Mouse (Mus musculus): ENCODE data around the gene Runx3.

Gene Runx3

DNA sequence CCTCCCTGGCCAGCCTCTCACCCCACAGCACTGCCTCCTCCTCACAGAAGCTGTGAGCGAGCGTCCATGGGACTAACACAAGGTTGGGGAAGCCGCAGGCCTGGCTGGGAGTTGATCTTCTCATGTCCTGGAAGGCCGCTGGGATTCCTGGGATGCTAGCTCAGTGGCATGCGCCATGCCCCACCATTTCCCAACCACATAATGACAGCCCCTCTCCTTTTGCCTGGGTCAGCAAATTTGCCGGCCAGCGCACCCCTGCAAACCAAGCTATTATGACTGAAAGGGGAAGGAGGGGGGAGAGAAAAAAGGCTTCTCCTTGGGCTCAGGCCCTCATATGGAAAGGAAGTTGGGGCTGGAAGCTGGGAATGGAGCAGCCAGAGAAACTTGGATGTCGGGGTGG lies 6.8 kb upstream of the Runx3 start:
- in situ Hi-C loops (cut with MboI, MseI) = loop anchor here (25.0 kb wide), 1 partner anchor 974 kb away; no protein-coding TSS in a partner anchor

DNA sequence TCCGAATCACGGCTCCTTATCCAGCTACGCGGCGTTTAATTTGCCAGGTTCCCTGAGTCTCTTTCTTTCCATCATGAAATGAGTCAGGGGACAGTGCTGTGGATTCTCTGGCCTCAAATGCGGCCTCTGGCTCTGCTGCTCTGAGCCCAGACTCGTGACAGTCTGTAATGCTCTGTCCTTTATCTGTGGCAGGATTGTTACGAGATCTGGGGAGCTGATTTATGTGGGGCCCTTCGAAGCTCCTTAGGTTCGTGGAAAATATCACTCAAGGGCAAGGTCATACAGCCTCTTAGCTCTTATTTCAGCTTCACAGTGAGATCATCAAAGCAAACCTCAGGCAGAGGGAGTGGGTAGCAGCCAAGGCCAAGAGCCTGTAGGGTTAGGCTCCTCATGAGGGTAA lies 6.2 kb upstream of the Runx3 start:
- in situ Hi-C loops (cut with MboI, MseI) = loop anchor here (25.0 kb wide), 1 partner anchor 973 kb away; no protein-coding TSS in a partner anchor

DNA sequence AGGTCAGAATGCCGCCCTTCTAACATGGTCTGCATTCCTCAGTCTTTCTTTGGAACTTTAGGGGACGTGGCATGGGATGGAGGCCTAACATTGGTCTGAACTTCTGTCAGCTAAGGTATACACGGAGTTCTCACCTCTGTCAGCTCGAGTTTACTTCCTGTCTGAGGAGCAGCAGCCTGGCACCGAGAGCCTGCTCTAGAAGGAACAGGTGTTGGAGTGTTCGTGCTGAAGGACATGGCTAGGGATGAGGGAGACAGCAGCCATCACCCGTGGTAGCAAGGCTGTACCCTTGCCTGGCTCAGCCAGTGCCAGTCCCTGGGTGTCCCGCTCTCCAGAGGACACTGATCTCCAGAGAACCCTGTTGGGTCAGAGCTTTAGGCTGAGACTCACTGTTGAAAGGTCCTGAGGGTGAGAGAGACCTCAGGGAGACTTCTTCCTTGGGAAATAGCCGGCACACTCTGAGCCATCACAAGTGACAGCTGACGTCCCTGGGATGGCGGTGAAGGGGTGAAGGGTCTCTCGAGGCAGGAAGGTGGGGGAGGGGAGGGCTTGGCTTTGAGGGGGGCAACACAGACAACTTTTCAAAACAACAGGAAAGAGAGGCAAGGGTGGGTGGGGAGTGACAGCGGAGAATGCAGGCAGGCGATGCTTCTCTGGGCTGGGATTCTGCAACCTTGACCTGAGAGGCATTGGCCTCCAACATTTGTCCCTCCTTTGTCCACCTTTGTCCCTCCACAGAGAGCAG lies 4.9 kb upstream of the Runx3 start:
- in situ Hi-C loops (cut with MboI, MseI) = loop anchor here (5.0 to 25.0 kb wide), 2 partner anchors 38 to 972 kb away; no protein-coding TSS in a partner anchor

DNA sequence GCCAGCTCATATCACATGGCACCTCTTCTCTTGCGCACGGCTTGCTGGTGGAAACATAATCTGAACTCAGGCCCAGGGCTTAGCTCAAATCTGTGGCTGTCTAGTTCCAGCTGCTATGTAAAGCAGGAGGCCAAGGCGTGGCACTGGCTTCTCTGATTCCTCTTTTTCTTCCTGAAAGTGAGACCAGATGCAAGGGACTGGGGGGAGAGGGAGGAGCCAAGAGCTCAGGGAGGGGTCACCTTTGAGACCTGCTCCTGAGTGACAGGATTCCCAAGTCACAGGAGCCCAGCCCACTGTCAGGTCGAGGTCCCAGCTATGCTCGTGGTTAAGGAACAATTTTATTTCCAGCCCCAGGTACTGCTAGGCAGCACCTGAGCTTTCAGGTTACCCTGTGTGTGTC lies 4.1 kb upstream of the Runx3 start:
- in situ Hi-C loops (cut with MboI, MseI) = loop anchor here (5.0 to 25.0 kb wide), 2 partner anchors 39 to 971 kb away; no protein-coding TSS in a partner anchor

DNA sequence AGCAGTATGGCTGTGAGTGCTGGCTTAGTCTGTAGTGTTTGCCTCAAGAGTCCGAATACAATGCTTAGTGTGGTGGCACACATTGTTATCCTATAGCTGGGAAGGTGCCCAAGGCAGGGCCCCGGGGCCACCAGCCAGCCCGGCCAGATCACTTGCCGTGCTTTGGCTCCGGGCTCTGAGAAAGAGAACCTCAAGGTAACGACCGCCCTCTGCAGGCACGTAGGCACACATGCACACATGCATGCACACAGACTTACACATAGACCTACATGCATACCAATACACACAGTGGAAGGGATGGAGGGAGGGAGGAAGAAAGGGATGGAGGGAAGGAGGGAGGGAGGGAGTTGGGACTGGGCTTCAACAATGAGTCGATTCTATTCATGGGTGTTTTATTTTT lies 2.6 kb upstream of the Runx3 start:
- in situ Hi-C loops (cut with MboI, MseI) = loop anchor here (5.0 to 25.0 kb wide), 2 partner anchors 41 to 969 kb away; no protein-coding TSS in a partner anchor

DNA sequence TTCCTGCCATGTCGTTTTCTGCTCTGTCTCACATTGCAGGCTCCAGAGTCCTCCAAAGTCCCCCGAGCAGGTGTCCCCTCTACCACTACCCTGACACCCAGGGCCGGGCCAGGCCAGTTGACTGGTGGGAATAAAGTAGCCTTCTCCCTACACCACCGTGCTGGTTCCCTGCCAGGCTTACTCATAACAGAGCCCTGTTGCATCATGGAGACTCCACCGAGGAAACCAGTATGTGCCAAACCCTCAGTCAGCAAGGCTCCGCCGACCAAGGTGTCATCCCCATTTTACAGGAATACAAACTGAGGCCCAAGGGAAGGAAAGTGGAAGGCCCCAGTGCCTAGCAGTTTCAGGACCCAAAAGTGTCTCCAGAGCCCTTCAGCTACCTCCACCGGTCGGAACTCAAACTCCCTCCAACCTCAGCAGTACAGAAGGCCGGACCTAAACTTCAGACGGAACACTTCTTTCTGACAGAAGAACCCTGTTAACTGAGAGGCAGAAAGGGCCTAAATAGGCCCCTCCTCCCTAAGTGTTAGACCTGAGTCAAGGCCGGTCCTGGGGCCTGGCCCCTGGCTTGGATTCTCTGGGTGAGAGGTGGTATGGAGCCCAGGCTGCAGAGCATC lies 1.5 kb upstream of the Runx3 start:
- in situ Hi-C loops (cut with MboI, MseI) = loop anchor here (5.0 to 25.0 kb wide), 2 partner anchors 42 to 968 kb away; no protein-coding TSS in a partner anchor

DNA sequence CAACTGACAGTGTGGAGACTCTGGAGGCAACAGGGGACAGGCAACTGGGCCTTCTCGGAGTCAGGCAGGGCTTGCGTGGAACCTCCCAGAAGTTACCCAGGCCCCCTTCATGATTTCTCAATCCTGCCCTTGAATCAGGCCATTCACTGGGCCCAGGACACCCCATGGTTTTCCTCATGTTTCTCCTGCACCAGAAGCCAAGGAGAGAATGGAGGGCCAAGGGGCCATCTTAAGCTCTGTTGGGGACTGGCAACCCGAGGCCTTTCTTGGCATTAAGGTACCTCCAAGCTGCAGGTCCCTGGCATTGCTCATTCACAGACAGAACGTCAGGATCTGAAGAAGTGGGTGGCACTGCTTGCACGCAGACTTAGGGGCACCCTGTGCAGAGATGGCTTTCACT lies 3.3 kb downstream of the Runx3 start:
- in situ Hi-C loops (cut with MboI, MseI) = loop anchor here (25.0 kb wide), 1 partner anchor 964 kb away; no protein-coding TSS in a partner anchor

DNA sequence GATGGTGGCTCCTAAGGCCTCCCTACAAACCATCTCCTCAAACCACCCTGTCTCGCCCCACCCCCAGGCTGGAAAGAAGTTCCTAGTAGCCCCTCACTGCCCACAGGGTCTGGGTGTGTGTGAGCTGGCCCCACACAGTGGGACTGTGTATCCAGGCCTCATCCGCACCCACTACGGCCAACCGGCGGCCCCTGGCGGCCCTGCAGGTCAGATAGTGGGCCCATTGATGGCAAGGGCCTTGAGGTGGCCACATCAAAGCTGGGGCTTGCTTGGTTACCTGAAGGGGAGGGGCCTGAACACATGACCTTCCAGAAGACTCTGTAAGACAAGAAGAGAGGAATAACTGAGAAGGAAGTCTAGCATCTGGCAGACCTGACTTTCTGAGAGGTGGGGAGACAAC lies 4.3 kb downstream of the Runx3 start:
- in situ Hi-C loops (cut with MboI, MseI) = loop anchor here (25.0 kb wide), 1 partner anchor 963 kb away; no protein-coding TSS in a partner anchor

DNA sequence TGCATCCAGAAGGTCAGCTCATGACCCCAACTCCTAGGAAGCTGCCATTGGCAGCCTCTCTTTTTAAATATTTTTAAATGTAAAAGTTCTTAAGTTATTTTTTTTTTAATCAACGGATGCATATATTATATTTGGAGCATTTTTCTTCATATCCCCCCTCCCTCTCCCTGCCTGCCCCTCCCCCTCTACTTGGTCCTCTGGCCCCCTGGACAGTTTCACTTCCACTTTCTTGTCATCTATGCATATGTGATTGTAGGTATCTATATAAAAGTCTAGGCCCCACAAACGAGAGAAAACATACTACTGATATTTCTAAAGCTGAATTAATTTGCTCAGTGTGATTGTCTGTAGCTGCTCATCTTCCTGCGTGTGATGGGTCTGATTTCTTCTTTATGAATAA lies 4.7 kb downstream of the Runx3 start:
- in situ Hi-C loops (cut with MboI, MseI) = no loop called here

DNA sequence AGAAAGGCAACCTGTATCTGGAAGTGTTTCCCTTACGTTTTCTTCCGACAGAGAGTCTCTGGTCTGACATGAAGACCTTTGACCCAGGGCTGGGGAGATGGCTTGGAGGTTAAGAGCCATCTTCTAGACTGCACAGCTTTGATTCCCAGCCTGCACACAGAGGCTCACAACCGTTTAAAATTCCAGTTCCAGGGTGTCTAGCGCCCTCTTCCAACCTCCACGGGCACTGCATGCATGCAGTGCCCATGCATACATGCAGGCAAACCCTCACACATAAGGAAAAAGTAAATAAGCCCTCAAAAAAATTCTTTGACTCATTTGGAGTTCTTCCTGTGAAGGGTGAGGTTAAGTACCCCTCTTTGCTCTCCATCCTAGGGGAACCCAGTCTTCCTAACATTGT lies 5.9 kb downstream of the Runx3 start:
- in situ Hi-C loops (cut with MboI, MseI) = no loop called here

DNA sequence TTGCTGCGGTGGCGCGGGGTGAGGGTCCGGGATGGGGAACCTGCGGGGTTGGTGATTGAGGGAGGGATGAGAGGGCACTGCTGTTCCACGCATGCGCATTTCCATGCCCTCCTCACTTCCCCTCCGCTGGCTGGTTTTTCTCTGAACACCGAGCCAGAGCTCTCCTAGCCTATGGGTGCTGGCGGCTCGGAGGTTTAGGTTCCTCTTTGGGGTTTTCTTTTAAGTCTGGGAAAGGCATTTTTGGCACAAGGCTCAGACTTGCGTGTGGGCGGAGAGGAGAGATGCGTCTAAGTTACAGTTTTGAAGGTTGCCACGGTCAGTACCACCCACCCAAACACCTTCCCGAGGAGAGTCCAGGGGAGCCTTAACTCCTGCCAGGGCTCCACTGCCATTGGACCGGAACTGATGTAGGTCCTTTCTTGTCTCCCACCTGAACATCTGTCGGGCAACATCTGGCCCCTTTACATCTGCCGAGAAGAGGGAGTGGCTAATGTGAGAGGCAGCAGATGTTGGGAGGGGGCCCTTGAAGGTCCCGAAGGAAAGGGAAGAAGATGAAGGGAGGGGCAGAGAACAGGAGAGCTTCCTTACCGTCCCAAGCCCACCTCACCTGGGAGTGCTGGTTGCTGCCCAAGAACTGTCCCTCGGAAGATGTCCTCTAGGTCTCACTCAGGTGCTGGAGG lies 8.5 kb downstream of the Runx3 start:
- in situ Hi-C loops (cut with MboI, MseI) = no loop called here

DNA sequence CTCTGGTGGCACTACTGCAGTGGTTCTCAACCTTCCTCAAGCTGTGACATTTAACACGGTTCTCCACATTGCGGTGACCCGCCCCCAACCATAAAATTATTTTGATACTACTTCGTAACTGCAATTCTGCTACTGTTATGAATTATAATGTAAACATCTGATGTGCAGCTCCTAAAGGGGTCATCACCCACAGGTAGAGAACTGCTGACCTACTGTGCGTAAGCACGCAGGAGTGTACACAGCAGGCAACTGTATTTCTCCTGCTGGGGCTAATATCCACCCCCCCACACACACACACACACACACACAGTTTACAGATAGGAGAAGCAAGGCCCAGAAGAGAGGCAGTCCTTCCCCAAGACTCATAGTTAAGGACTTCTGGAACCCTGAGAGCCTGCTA lies 9.7 kb downstream of the Runx3 start:
- in situ Hi-C loops (cut with MboI, MseI) = no loop called here

DNA sequence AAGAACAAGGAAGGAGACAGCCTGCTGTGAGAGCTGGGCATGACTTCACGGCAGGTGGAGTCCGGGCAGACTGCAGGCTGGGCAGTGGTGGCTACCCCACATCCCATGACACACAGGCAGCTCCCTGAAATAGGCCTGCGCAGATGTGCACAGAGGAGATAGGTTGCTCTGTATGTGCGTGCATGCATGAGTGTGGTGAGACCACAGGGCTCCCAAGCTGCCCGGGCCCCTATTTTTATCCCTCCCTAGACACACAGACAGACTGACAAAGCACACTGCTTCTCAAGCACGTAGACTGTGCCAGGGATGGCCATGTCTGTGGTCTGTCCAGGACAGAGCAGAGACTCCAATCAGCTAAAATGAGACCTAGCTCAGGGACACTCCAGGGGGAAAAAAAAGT lies 10.7 kb downstream of the Runx3 start:
- in situ Hi-C loops (cut with MboI, MseI) = no loop called here

DNA sequence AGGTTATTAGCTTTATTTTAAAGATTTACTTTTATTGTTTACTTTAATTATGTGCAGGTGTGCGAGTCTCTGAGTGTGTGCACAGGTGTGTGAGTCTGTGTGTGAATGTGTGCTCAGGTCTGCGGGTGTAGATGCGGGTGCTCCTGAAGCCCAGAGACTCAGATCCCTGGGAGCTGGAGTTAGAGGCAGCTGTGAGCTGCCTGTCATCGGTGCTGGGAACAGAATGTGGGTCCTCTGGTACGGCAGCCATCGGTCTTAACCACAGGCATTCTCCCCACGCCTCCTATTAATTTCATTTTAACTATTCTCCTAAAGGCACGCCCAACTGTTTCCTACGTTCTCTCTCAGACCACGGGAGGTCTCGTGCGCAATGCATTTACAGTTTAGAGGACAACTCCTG lies 12.3 kb downstream of the Runx3 start:
- in situ Hi-C loops (cut with MboI, MseI) = no loop called here

DNA sequence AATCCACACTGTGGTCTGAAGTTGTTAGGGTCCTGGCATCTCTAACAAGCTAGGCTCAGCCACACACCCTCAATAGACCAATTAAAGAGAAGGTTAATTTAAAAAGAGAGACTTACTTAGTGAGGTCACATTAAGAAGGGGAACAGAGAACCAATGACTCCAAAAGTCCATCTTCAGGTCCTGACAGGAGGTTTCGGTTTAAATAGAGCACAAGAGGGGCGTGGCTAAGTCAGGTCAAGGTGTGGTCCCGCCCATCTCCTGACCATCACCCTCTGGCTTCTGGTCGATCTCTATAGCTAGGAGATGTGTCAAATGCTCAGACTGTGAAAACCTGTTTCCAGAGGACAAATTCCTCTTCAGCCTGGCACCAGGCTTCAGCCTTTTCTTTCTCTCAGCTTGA lies 13.3 kb downstream of the Runx3 start:
- in situ Hi-C loops (cut with MboI, MseI) = no loop called here

DNA sequence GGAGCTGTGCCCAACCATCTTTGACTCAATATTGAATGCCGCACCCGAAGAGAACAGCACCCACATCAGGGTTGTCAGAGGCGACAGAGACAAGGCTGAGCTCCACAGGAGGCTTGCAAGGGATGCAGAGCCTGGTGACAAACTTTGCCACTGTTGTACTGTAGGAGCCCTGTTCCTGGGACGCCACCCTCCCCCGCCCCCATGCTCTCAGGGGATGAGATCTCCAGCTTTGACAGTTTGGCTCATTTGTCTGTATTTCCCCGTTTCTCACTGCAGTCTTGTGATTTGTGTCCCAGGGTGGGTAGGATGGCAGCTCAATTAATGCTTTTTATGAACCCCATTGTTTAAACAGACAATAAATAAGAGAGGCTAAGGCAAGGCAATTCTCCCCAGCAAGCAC lies 14.9 kb downstream of the Runx3 start:
- in situ Hi-C loops (cut with MboI, MseI) = no loop called here

DNA sequence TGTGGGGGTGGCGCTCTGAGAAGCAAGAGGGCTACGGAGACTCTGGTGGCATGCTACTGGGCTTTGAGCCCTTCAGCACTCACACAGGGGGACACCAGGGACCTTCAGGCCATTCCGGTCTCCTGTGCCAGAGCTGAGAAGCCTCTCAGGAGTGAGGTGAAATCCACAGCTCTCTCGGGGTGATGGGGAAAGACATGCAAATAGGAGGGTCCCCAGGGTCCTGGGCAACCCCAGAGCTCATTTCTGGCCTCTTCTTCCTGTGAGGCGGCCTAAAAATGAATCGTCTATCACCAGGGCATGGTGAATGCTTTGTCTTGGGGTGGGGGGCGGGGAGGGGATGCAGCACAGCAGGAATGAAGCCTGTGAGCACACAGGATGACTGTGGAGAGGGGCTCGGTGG lies 15.8 kb downstream of the Runx3 start:
- in situ Hi-C loops (cut with MboI, MseI) = no loop called here

DNA sequence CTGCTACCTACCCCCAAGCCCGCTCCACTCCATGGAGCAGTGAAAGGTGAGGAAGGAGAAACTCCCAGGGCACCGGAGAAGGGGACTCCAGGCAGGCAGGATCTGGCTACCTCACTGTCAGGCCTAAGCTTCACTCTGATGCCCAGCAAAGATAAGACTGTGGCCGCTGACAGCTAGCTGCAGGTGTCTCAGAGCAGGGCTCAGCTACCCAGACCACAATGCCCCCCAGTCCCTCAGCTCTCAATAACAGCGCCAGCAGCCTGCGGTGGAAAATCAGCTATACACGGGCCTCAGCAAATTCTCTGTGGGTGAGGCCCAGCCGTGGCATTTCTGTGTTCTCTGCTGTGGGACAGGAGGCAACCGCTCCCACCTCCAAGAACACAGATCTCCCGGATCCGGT lies 16.2 kb downstream of the Runx3 start:
- in situ Hi-C loops (cut with MboI, MseI) = no loop called here

DNA sequence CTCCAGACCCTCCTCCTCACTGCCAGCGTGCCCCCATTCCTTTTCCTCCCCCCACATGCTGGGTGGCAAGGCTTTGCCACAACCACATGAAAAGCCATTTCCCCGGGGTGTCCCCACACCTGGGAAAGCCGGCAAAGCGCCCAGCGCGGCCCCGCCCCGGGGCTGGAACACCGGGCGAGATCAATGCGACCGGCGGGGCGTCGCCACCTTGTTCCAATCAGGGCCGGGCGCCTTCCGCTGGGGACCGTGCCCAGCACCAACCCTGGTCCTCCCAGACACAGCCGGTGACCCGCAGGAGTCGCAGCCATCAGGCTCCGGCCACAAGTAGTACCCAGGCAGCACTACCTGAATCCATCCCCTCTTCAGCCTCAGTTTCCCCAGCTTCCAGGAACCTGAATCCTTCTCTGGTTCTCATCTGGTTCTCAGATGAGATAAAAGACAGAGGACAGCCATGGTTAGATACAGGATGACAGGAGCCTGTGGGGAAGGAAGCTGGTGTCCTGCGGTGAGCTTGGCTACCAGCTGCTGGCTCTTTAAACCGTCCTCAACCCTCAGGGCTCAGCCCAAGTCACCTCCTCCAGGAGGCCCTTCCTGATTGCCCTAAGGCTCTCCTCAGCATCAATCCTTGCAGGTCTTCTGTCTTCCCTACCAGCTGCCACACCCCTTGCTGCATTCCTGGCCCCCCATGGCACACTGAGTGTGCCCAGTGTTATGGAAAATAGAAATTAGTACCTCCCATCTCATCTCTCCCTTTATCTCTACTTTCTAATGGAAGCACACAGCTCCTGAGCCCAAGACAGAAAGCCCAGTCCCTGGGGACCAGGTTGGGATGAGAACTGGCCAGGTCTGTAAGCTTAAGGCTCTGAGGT lies 20.4 kb downstream of the Runx3 start:
- in situ Hi-C loops (cut with MboI, MseI) = loop anchor here (5.0 kb wide), 1 partner anchor 74 kb away; no protein-coding TSS in a partner anchor

DNA sequence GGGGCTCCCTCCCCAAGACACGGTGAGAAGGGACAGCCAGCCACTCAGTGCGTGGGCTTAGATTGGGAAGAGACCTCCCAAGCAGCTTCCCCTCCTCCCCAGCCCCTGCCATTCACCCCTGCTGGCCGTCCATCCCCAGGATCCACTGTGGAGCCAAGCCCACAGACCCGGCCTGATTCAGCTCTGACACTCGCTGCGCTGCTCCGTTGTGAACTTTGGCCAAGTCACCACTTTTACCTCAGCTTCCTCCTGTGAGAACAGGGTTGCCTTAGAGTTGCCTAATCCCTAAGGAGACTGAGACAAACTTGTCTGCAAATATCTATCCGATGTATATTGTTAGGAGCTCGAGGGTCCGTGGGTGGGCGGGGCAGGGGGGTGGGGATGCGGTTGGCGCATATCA lies 21.3 kb downstream of the Runx3 start:
- in situ Hi-C loops (cut with MboI, MseI) = loop anchor here (5.0 kb wide), 1 partner anchor 74 kb away; no protein-coding TSS in a partner anchor

DNA sequence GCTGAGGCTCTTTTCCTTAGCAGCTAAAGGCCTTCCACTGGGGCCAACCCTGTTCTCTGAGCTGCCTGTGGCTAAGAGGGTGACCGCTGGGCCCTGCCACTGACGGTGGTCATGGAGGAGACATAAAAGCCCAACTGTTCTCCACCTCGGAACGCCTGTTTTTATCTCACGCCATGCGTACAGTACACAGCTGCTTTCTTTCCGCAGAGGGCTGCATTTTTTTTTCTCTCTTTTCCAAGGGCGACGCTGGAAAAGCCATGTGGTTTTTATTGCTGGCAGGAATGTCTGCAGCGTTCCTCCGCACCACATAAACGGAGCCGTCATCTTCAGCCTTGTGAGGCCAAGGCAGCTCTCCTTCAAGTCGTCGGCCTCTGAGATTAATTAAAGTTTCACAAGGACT lies 26.3 kb downstream of the Runx3 start:
- in situ Hi-C loops (cut with MboI, MseI) = loop anchor here (5.0 kb wide), 1 partner anchor 129 kb away; no protein-coding TSS in a partner anchor

All from T-helper 1 cell (primary cell).